Mouse (Mus musculus) embryonic fibroblast, embryonic 13.5 days (primary cell): ENCODE measurements around the gene Znhit6.

Experiments used
- CTCF ChIP-seq: IDR thresholded peaks from 2 replicates; pipeline ENCODE4 v1.5.1; 2011; ENCODE audit warnings: mild to moderate bottlenecking, control low read depth, low read length, moderate library complexity, borderline replicate concordance; ENCODE audit not compliant: insufficient read depth
- POLR2A ChIP-seq: IDR thresholded peaks from 2 replicates; pipeline ENCODE4 v1.6.1; 2011; ENCODE audit warnings: low read depth, mild to moderate bottlenecking, control low read depth, low read length, moderate library complexity

DNA sequence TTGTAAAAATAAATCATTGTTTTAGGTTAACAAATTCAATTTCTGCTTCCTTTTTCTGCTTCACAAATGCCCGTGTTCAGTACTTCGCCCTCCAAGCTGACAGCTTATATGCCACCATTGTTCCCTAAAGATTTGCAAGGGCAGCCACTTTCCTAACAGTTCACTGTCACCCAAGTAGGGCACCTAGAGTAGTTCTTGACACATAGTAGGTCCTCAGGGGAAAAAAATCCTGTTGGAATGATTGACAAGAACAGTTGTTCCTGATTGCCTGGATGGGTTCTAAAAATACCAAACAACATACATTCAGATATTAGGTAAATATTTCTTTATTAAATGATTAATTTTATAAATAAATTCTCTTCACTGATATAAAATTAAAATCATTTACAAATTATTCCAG lies 70.7 kb downstream of the Znhit6 start:
- TF ChIP-seq CTCF, result no peak
- TF ChIP-seq POLR2A, result peak; percentile 76; the same call in 1 of the 2 replicates
